Mouse (Mus musculus): ENCODE data around the gene Zdhhc16.

DNA sequence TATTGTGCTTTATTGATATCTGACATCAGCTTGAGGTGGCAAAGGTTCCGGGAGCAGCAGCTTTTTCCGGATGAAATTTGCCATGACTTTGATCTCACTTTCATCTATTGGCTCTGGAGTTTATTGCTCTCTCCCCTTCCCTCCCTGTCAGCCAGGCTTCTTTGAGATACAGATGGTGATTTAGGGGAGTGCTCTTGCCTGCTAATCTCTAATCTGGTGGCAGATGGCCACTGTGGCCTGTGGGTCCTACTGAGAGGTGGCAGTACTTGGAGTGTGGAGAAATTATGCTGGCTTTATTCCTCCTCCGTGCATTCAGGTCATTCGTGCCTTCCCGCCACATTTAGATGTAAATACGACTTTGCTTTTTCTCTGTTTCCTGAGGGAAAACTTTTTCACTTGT is 844 bp downstream of the Zdhhc16 start:
- TF ChIP-seq CTCF (IDR thresholded peaks at IDR 0.05; ENCODE audit: low read depth, low read length) (no peak), TAL1 (conservative IDR thresholded peaks at IDR 0.05; ENCODE audit: low read depth, low read length) (no peak), GATA1 (IDR thresholded peaks at IDR 0.05; ENCODE audit: borderline replicate concordance, low read length) (no peak), GATA2 (IDR thresholded peaks at IDR 0.05; ENCODE audit: borderline replicate concordance, low read depth, low read length) (no peak), POLR2AphosphoS5 (IDR thresholded peaks at IDR 0.05; ENCODE audit: insufficient replicate concordance, low read depth, low read length) (no peak)

All from G1E (cell line).